Mouse (Mus musculus) naive thymus-derived CD4-positive, alpha-beta T cell, adult 2 months (primary cell): ENCODE results near the gene Gm2000.
"Not testable (repeated sequence)": the region's sequence is repeated elsewhere in the genome, so short reads cannot be mapped to it uniquely, and the experiment has no call there.

Source experiments
- DNase-seq: peaks from one replicate; pipeline ENCODE4 v3.0.0-alpha.2; 2011; ENCODE audit warnings: low read depth

Gm2000 gene

DNA sequence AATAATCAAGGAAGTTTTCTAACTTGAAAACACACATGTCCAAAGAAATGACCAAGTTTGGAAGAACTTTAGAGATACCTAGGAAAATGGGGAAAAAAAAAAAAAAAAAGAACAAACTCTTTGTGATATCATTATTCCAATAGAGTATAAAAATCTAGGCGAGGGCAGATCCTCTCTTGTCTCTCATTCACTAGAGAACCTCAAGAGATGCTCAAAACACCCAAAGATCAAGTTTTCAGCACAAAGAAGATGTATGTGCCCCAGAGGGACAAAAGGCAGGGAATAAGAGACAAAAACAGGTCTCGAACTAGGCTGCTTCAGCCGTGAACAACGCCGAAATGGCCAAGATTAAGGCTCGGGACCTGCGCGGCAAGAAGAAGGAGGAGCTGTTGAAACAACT is at the start of gene Gm2000:
Gene Gm2000 (plus strand): TSS at position 301 of the 400 bp plus-strand sequence.
- DNase-seq = no peak

DNA sequence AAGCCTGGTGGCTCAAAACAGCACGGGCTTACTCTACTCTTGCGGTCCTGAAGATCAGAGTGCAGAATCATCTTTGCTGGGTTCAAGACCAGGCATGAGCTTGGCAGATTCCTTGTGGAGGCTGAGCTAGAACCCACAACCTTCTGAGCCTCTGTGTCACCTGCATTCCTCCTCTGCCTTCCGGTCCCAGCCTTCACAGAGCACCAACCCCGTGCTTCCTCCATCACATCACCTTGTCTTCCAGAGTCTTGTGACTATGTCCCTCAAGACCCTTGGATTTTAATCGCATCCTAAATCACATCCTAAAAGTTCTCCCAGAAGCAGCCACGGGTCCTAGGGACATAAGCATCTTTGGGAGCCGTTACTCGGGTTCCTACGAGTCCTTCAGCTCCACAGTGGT is 42.7 kb upstream of the Gm2000 start:
- DNase-seq = no peak

DNA sequence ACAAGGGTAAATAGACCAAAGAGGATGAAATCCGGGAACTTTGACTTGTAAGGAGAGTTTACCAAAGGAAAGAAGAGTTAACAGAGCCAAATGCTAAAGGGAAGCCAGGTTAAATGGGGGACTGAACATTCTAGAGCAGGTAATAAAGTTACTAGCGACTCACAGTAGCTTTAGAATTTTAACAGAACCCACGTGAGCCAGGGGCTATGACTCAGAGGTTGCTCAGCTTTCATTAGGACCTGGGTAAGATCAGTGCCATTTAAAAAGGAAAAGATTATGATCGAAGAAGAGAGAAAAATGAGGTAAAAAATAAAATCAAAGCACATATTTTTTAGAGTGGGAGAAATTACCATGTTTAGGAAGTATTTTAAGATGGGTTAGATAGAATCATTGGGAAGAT is 25.0 kb upstream of the Gm2000 start:
- no peak for DNase-seq

GRCm38 (mm10) chr1:156344433-156344832 is 21.4 kb upstream of the Gm2000 start:
- DNase-seq = no peak

- no peak for DNase-seq
These were observed 20.2 kb upstream of the Gm2000 start for GRCm38 (mm10) chr1:156345633-156346032.

- no peak for DNase-seq
These were observed 16.8 kb upstream of the Gm2000 start for GRCm38 (mm10) chr1:156349031-156349430.

DNA sequence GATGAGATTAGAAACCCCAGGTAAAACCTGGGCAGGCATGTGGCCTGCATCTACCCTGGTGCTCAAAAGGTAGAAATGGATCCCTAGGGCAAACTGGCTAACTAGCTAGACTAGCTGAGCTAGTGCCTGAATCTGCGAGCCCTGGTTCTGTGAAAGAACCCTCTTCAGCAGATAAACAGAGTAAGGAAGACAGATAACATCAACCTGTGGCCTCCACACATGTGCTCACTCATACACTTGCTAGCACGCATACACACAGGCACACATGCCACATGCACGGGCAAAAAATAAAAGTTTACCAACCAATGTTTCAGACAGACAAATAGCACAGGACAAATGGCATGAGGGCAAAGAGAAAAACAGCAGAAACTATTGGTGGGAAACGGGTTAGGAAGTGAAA is 15.4 kb upstream of the Gm2000 start:
- no peak for DNase-seq

GRCm38 (mm10) chr1:156352466-156352865 is 13.4 kb upstream of the Gm2000 start:
- DNase-seq = no peak

GRCm38 (mm10) chr1:156381217-156381616 is 15.4 kb downstream of the Gm2000 start:
- DNase-seq = no peak

GRCm38 (mm10) chr1:156386232-156386631 is 20.4 kb downstream of the Gm2000 start:
- no peak for DNase-seq

DNA sequence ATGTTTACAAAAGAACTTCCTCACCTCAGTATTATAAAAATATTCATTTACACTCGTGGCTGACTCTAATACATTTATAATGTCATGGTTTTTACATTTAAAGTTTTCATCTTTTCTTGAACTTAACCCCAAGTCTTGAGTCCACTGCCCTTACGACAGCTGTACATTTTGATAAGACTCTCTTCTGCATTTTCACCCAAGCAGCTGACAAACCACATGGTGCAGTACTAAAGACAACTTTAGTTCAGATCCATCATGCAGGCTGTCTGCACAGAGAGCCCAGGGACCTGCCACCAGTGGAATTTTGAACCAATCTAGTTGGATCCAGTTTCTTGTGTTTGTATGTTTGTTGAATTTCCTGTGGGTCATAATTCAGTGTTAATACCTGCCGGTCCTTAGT is 21.0 kb downstream of the Gm2000 start:
- DNase-seq = no peak

DNA sequence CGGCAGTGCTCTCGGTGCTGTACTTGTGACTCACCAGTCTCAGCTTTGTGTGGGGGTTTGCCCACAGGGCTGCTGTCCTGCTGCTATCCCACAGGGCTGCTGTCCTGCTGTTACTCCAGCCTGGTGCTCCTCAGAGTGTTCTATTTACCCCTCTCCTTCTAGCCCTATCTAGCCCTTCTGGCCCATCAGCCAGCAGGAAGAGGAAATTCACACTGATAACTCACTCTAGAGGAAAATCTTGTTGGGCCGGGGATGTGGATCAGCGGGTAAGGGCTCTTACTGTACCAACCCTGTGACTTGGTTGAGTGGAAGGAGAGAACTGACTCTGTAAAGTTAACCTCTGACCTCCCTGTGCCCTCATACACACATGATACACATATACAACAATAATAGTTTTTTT is 27.3 kb downstream of the Gm2000 start:
- DNase-seq = no peak

DNA sequence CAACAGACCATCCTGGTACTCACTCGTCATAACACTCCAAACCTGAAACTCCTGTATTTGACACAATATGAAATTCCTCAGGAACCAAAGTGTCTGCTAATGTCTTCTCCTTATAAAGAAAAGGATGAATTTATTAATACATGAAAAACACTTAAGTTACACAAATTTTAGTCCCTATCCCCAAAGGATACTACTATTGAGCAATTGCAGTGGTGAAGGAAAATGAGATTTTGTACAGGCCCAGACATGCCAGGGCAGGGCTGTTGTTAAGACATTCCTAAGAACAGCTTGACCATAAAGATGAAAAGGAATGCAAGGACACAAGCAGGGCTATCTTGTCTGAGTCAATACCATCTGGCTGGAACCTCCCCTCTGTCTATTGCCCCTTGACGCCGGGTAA is 34.3 kb downstream of the Gm2000 start:
- not testable (repeated sequence) for DNase-seq

DNA sequence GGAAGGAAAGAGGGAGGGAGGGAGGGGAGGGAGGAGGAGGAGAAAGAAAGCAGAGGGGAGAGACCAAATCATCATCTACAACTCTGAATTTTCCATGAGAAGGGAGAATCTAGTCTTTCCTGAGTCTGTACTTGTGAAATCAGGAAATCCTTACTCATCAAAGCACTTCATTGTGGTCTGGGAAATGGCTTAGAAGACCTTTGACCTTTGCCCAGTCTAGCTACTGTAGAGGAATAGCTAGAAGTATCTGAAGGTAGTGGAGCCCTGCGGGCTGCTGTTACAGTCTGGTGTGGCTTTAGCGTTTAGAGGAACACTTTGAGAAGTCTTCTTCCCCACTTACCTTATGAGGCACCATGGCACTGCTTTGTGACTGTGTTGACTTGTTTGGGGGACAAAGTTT is 36.7 kb downstream of the Gm2000 start:
- DNase-seq = no peak

DNA sequence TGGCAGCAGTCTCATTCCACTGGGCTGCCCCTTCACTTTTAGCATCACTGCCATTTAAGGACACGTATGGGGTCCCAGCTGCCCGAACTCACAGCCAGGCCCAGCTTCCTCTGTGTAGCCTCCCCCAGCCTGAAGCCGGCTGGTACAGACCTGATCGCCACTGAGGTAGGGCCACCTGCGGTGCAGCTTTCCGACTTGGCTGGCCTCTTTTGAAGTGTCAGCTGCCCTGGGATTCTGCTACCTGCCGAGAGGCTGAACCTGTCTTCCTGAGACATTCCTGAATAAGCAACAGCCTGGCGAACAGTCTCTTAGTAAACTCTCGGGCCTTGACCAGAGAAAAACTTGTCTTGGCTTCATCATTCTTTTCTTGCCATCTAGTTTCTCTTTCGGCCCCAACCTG is 37.4 kb downstream of the Gm2000 start:
- DNase-seq = no peak

GRCm38 (mm10) chr1:156408004-156408403 is 42.2 kb downstream of the Gm2000 start:
- peak; percentile 47 for DNase-seq

DNA sequence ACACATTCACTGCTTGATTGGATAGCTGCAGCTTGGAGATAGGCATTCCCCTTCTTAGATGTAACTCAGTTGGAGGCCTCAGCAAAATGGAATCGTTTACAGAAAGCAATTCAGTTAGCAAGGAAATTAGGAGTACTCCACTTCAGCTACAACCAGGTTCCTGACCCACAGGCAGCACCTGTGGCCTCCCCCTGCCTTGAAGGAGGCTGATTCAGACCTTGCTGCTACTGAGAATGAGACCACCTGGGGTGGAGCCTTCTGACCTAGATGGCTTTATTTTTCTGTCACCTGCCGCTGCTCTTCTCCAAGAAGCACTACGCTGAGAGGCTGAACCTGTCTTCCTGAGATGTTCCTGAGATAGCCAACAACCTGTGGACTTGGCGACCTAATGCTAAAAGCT is 42.7 kb downstream of the Gm2000 start:
- DNase-seq = peak; percentile 24
